Mouse (Mus musculus) heart, embryonic 12.5 days (tissue): Measurements from ENCODE around the gene Fxyd3. TPM values are rescaled to one million over a fixed set of nuclear protein-coding genes. Genes with fewer than 3 reads are reported as not detected.

Experiments
- ATAC-seq: fragments of 200-750 bp; cut with Nextera tagmentation; 2 replicates; pipeline ENCODE4 v1.8.0; 2017; ENCODE audit warnings: moderate TSS enrichment, moderate library complexity; ENCODE audit not compliant: insufficient number of reproducible peaks, low FRiP score
- H3K27ac ChIP-seq: fragments of 300-500 bp; sonication (generic); 2 replicates; pipeline ENCODE4 v1.5.1; 2016; ENCODE audit warnings: mild to moderate bottlenecking, moderate library complexity; ENCODE audit not compliant: poor library complexity, severe bottlenecking
- H3K27me3 ChIP-seq: fragments of 300-500 bp; sonication (generic); replicated peaks from 2 replicates; pipeline ENCODE4 v1.6.1; 2016; ENCODE audit warnings: mild to moderate bottlenecking, moderate library complexity
- H3K36me3 ChIP-seq: fragments of 300-500 bp; sonication (generic); 2 replicates; pipeline ENCODE4 v1.6.1; 2016; ENCODE audit warnings: mild to moderate bottlenecking, moderate library complexity
- H3K4me1 ChIP-seq: fragments of 300-500 bp; sonication (generic); replicated peaks from 2 replicates; pipeline ENCODE4 v1.6.1; 2016; ENCODE audit warnings: mild to moderate bottlenecking
- H3K4me2 ChIP-seq: fragments of 300-500 bp; sonication (generic); 2 replicates; pipeline ENCODE4 v1.6.1; 2016; ENCODE audit warnings: mild to moderate bottlenecking, moderate library complexity
- H3K4me3 ChIP-seq: fragments of 300-500 bp; sonication (generic); 2 replicates; pipeline ENCODE4 v1.5.1; 2016; ENCODE audit warnings: mild to moderate bottlenecking
- H3K9ac ChIP-seq: fragments of 300-500 bp; sonication (generic); 2 replicates; pipeline ENCODE4 v1.6.1; 2016; ENCODE audit warnings: mild to moderate bottlenecking, moderate library complexity
- H3K9me3 ChIP-seq: fragments of 300-500 bp; sonication (generic); replicated peaks from 2 replicates; pipeline ENCODE4 v1.6.1; 2016; ENCODE audit warnings: mild to moderate bottlenecking, moderate library complexity
- WGBS: fragments of 180-500 bp; shearing (Covaris S2); methylation state at CpG from one replicate; pipeline ENCODE4 v1.1.7; 2016; 5-methylcytosine and 5-hydroxymethylcytosine counted together
- microRNA-seq: library from miRNA; unstranded; fragments of <30 nt; microRNA quantifications from one replicate; pipeline ENCODE4, GENCODE M21; 2017
- polyA plus RNA-seq: library from polyadenylated mRNA; unstranded; fragments of >200 nt; fragmentation: Nextera tagmentation; extraction: Ambion mirVana; gene quantifications from 2 replicates; pipeline ENCODE4 v1.2.1, GENCODE M21; 2016

Gene Fxyd3
- polyA plus RNA-seq, 1 experiment from 2014 or later: 0.15 TPM

DNA sequence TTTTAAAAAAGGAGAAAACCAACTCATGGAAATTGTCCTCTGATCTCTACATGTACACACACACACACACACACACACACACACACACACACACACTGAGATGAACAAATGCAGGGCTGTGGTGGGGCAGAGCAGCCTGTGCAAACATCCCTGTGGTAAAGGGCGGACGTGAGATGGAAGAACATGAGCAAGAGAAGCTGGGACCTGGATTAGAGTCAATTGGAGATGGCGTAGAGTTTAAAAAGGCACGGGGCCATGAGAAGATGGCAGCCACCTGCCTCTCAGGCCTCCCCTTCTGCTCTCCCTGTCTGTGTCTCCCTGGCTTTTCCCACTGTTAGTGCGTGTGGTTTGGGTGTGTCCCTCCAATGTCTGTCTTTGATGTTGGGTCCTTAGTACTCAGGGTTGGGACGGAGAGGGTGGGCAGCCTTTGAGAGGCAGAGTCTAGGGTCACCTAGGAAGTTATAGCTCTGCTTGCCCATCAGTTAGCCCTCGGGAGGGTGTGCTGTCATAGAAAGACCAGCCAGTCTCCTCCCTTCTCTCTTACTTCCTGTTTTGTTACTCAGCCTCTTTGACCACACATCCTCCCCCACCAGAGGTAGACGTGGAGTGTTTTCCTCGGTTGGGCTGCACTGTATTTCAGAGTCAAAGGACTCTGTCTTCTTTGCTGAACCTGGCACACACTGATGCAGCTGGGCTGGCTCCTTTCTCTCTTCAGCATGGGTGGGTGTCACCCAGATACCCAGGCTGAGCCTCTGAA, 42.9 kb downstream of the Fxyd3 start:
- Histone ChIP-seq H3K4me2 (no peak overlapping the region), H3K4me1 (no peaks in the 10 kb centered on the region; the same call in 1 of the 2 replicates), H3K36me3 (no peaks in the 10 kb centered on the region), H3K9me3 (0 out of 2 replicates have a peak, but pooled peaks cover 6% of the 10 kb centered on the region), H3K27ac (no peak overlapping the region), H3K4me3 (no peak overlapping the region), H3K9ac (no peak overlapping the region), H3K27me3 (no peaks in the 10 kb centered on the region)
- ATAC-seq: no peak
- 59% methylated on average over 9 of the region's 9 CpGs for WGBS

DNA sequence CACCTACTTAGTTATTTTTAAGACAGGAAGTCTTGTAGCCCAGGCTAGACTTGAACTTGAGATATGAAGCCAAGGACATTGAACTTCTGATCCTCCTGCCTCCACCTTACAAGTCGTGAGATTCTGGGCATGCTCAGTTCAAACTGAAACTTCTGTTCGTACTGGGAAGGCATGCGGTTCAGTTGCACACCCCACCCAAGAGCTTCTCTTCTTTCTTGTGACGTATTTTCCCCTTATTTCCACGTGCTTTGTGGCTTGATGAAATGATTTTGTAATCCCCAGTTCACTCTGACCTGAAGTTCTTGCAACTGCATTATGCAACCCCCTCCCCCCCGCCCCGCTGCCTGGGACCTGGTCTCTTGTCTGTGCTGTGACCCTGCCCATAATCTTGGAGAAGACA, 44.8 kb downstream of the Fxyd3 start:
- H3K9ac ChIP-seq: no peak overlapping the region
- WGBS: 79% methylated on average over 7 of the region's 7 CpGs

DNA sequence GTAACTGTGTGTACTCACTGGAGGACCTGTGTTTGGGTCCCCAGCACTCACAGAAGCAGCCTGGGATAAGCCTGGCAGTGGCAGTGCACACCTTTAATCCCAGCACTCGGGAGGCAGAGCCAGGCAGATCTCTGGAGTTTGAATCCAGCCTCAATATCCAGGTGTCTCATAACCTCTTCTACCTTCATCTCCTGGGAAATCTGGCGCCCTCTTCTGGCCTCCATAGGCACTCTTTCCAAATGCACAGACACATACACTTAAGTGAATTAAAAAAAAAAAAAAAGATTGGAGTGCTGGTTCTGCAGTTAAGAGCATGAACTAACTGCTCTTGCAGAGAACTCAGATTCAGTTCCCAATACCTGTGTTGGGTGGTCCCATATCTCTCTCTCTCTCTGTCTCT, 45.8 kb downstream of the Fxyd3 start:
- Histone ChIP-seq H3K27ac (no peak overlapping the region), H3K9me3 (0 out of 2 replicates have a peak, but pooled peaks cover 7% of the 10 kb centered on the region), H3K4me3 (no peak overlapping the region), H3K4me2 (no peak overlapping the region), H3K36me3 (no peaks in the 10 kb centered on the region), H3K27me3 (no peaks in the 10 kb centered on the region), H3K9ac (no peak overlapping the region), H3K4me1 (no peaks in the 10 kb centered on the region; the same call in 1 of the 2 replicates)
- WGBS: 57% methylated on average over 2 of the region's 2 CpGs
- no peak for ATAC-seq

More for the DNA sequence above, 44.8 kb downstream of the Fxyd3 start:
- Histone ChIP-seq H3K27me3 (no peaks in the 10 kb centered on the region), H3K36me3 (no peaks in the 10 kb centered on the region), H3K27ac (no peak overlapping the region), H3K4me3 (no peak overlapping the region), H3K9me3 (0 out of 2 replicates have a peak, but pooled peaks cover 7% of the 10 kb centered on the region), H3K4me1 (no peaks in the 10 kb centered on the region; the same call in 1 of the 2 replicates), H3K4me2 (no peak overlapping the region)
- ATAC-seq: no peak

DNA sequence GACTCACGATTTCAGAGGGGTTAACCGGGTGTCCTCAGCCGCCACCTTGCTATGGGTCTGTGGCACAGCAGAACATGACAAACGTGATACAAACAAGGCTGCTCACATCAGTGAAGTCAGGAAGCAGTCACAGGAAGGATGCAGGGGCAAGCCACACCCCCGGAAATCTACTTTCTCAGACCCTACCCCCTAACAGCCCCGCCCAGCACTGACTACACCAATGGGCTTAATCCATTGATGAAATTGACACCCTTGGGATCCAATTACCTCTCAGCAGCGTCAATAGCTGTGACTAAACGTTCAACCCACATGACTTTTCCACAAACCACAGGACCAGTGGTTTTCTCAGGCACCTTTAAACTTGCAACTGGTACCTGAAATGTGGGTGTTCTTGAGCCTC, 47.9 kb downstream of the Fxyd3 start:
- Histone ChIP-seq H3K4me1 (no peaks in the 10 kb centered on the region), H3K9ac (no peak overlapping the region), H3K9me3 (0 out of 2 replicates have a peak, but pooled peaks cover 7% of the 10 kb centered on the region), H3K36me3 (no peaks in the 10 kb centered on the region), H3K27ac (no peak overlapping the region), H3K4me3 (no peak overlapping the region), H3K4me2 (no peak overlapping the region), H3K27me3 (no peaks in the 10 kb centered on the region)
- ATAC-seq: no peak
- 67% methylated on average over 8 of the region's 8 CpGs for WGBS

Small RNA genes within 50 kb of the gene (microRNA-seq; reads per million reads assigned to microRNA genes)
- gene Mir7050: not detected

Other genes starting within 250 kb of the Fxyd3 start
- not detected in 2 replicates for gene Ffar3, start 220.5 kb downstream of the Fxyd3 start, polyA plus RNA-seq
- not detected in 2 replicates for gene Ffar1, start 215.1 kb downstream of the Fxyd3 start, polyA plus RNA-seq
- not detected in 2 replicates for gene Cd22, start 196.4 kb downstream of the Fxyd3 start, polyA plus RNA-seq
- 0.18 TPM in 1 of 2 replicates, not detected in the other for gene Mag, start 161.8 kb downstream of the Fxyd3 start, polyA plus RNA-seq
- gene Hamp2, start 152.0 kb downstream of the Fxyd3 start, polyA plus RNA-seq: not detected in 2 replicates
- gene Hamp, start 132.7 kb downstream of the Fxyd3 start, polyA plus RNA-seq: not detected in 2 replicates
- gene Usf2, start 119.9 kb downstream of the Fxyd3 start, polyA plus RNA-seq: 18.4 and 22.5 TPM in 2 replicates
- gene Lsr, start 103.2 kb downstream of the Fxyd3 start, polyA plus RNA-seq: 13.1 and 13.8 TPM in 2 replicates
- 0.53 and 0.60 TPM in 2 replicates for gene Fam187b, start 102.9 kb downstream of the Fxyd3 start, polyA plus RNA-seq
- gene Fxyd5, start 34.2 kb downstream of the Fxyd3 start, polyA plus RNA-seq: 34.8 and 37.3 TPM in 2 replicates
- gene Fxyd7, start 25.2 kb downstream of the Fxyd3 start, polyA plus RNA-seq: 1.4 and 1.7 TPM in 2 replicates
- gene Fxyd1, start 19.5 kb downstream of the Fxyd3 start, polyA plus RNA-seq: 927 and 934 TPM in 2 replicates
- gene Lgi4, start 17.4 kb downstream of the Fxyd3 start, polyA plus RNA-seq: 0.14 TPM in 1 of 2 replicates, not detected in the other
- 1.9 and 2.0 TPM in 2 replicates for gene Hpn, start 38.6 kb upstream of the Fxyd3 start, polyA plus RNA-seq
- gene Scn1b, start 50.3 kb upstream of the Fxyd3 start, polyA plus RNA-seq: 5.3 and 5.7 TPM in 2 replicates
- gene Gramd1a, start 79.2 kb upstream of the Fxyd3 start, polyA plus RNA-seq: 63.4 and 64.6 TPM in 2 replicates
- not detected in 2 replicates for gene Scgb2b2, start 213.8 kb upstream of the Fxyd3 start, polyA plus RNA-seq
- gene Scgb1b2, start 215.1 kb upstream of the Fxyd3 start, polyA plus RNA-seq: not detected in 2 replicates